Mouse (Mus musculus) small intestine, adult 2 months (tissue): ENCODE results near the gene Olfr1428.

Source experiments
- CTCF ChIP-seq: fragments of 200-500 bp; IDR thresholded peaks from 2 replicates; pipeline ENCODE4 v1.5.1; 2012; ENCODE audit warnings: low read depth, mild to moderate bottlenecking, control low read depth, inconsistent platforms, low read length, moderate library complexity, mixed read lengths; ENCODE audit not compliant: insufficient replicate concordance, insufficient read length; ENCODE audit errors: extremely low read depth
- POLR2A ChIP-seq: fragments of 200-500 bp; IDR thresholded peaks from 2 replicates; pipeline ENCODE4 v1.6.1; 2012; ENCODE audit warnings: low read depth, mild to moderate bottlenecking, control low read depth, inconsistent platforms, low read length, moderate library complexity

GRCm38 (mm10) chr19:12143356-12143755, 27.7 kb upstream of the Olfr1428 start:
- TF ChIP-seq CTCF (no peak), POLR2A (no peak)
